Mouse (Mus musculus) liver, embryonic 11.5 days (tissue): ENCODE data around the gene B3glct. TPM values are rescaled to one million over a fixed set of nuclear protein-coding genes. Genes with fewer than 3 reads are reported as not detected.

Experiments
- ATAC-seq: fragments of 200-750 bp; cut with Nextera tagmentation; replicated peaks from 2 replicates; pipeline ENCODE4 v1.8.0; 2017; ENCODE audit warnings: moderate number of reproducible peaks, mild to moderate bottlenecking, moderate TSS enrichment, moderate library complexity; ENCODE audit not compliant: low FRiP score
- DNase-seq: peaks from one replicate; pipeline ENCODE4 v3.0.0-alpha.2; 2017; ENCODE audit warnings: low spot score
- H3K27ac ChIP-seq: fragments of 300-500 bp; sonication (generic); 2 replicates; pipeline ENCODE4 v1.5.1; 2014; ENCODE audit warnings: mild to moderate bottlenecking, low read depth, low read length, control low read depth
- H3K27me3 ChIP-seq: fragments of 300-500 bp; sonication (generic); replicated peaks from 2 replicates; pipeline ENCODE4 v1.6.1; 2014; ENCODE audit warnings: low read length, mixed read lengths; ENCODE audit not compliant: control insufficient read depth, insufficient read depth
- H3K36me3 ChIP-seq: fragments of 300-500 bp; sonication (generic); 2 replicates; pipeline ENCODE4 v1.6.1; 2014; ENCODE audit warnings: mild to moderate bottlenecking, low read length, moderate library complexity, mixed read lengths; ENCODE audit not compliant: control insufficient read depth, insufficient read depth
- H3K4me1 ChIP-seq: fragments of 300-500 bp; sonication (generic); replicated peaks from 2 replicates; pipeline ENCODE4 v1.6.1; 2014; ENCODE audit warnings: low read length, mixed read lengths; ENCODE audit not compliant: control insufficient read depth, insufficient read depth
- H3K4me2 ChIP-seq: fragments of 300-500 bp; sonication (generic); 2 replicates; pipeline ENCODE4 v1.6.1; 2014; ENCODE audit warnings: mild to moderate bottlenecking, control low read depth, moderate library complexity
- H3K4me3 ChIP-seq: fragments of 300-500 bp; sonication (generic); 2 replicates; pipeline ENCODE4 v1.5.1; 2014; ENCODE audit warnings: low read depth, low read length, control low read depth
- H3K9ac ChIP-seq: fragments of 300-500 bp; sonication (generic); 2 replicates; pipeline ENCODE4 v1.6.1; 2014; ENCODE audit warnings: low read depth, low read length, control low read depth
- H3K9me3 ChIP-seq: fragments of 300-500 bp; sonication (generic); 2 replicates; pipeline ENCODE4 v1.6.1; 2016; ENCODE audit warnings: low read length, inconsistent platforms, mixed read lengths; ENCODE audit not compliant: control insufficient read depth
- WGBS: fragments of 180-500 bp; shearing (Covaris S2); extraction: QIAGEN DNeasy Blood & Tissue Kit; methylation state at CpG from one replicate; pipeline ENCODE4 v1.1.7; 2014; 5-methylcytosine and 5-hydroxymethylcytosine counted together
- polyA plus RNA-seq: library from polyadenylated mRNA; unstranded; fragments of >200 nt; fragmentation: Nextera tagmentation; extraction: Ambion mirVana; gene quantifications from 2 replicates; pipeline ENCODE4 v1.2.1, GENCODE M21; 2014

B3glct gene
- polyA plus RNA-seq, 1 experiment from 2014 or later, result 13.2 TPM

DNA sequence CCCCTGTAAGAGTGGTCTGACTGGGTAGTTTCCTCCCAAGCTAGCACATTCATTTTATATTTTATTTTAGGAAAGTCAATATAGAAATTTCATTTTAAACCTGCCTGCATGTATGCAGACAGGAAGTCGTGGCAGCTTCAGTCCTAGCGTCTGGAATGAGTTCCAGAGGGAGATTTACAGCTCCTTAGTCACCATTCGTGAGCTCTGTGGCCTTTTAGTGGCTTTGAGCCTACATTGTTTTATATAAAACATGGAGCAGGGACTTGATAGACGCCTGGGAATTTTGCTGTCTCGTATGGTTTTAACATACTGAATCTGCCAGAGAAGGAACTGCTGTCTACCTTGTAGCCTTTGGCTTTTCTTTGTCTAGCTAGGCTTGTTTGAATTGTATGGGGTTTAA is 2.9 kb downstream of the B3glct start:
- no peak overlapping the region for H3K4me3 ChIP-seq
- WGBS, result 73% methylated on average over 5 of the region's 5 CpGs
- H3K27me3 ChIP-seq, result no peaks in the 10 kb centered on the region; the same call in 1 of the 2 replicates
- peaks cover 9% of the 10 kb centered on the region for H3K4me1 ChIP-seq
- no peaks in the 10 kb centered on the region for H3K36me3 ChIP-seq
- no peak overlapping the region for H3K4me2 ChIP-seq
- H3K9ac ChIP-seq, result no peak overlapping the region
- no peak for DNase-seq
- ATAC-seq, result no peak
- H3K27ac ChIP-seq, result no peak overlapping the region
- H3K9me3 ChIP-seq, result no peaks in the 10 kb centered on the region

DNA sequence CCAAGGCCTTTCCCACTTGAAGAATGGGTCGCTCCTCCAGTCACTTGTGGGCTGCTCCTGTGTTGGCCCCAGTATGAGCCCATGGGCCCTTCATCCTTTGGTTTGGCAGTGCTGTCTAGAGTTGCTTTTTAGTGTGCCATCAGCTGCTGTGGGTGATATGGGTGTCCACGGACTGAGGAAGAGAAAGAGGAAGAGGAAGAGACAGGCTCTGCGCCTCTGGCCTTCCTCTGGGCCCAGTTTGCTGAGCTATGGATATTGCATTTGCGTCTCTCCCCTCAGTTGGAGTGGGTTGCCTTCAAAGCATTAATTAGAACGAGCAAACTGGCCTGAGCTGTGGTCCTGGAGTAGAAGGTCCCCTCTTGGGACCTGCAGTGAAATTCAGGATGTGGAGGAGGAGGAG is 11.8 kb downstream of the B3glct start:
- 65% methylated on average over 5 of the region's 5 CpGs for WGBS
- no peak for DNase-seq

DNA sequence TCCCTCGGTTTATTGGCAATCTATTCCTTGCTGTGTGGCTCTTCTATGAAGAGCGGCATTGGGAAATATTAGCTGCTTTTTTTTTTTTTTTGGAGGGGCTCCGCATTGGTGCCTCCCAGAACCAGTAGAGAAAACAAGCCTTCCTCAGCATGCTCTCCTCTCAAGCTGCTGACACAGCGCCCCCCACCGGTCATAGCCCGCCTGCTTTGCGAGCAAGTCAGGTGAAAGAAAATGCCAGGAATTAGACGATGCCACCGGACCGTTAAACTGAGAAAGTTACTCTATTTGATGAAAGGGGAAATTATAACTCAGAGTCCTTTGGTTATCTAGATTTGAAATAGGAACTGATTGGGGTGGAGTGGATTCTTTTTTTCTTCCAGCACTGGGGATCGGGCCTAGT is 14.5 kb downstream of the B3glct start:
- Histone ChIP-seq H3K36me3 (no peaks in the 10 kb centered on the region), H3K4me3 (no peak overlapping the region), H3K27me3 (no peaks in the 10 kb centered on the region), H3K4me1 (no peaks in the 10 kb centered on the region), H3K27ac (no peak overlapping the region), H3K4me2 (no peak overlapping the region), H3K9me3 (no peaks in the 10 kb centered on the region), H3K9ac (no peak overlapping the region)
- no peak for DNase-seq
- WGBS, result 82% methylated on average over 11 of the region's 11 CpGs
- no peak for ATAC-seq

More for the DNA sequence above, 11.8 kb downstream of the B3glct start:
- no peak overlapping the region for H3K4me3 ChIP-seq
- no peaks in the 10 kb centered on the region for H3K27me3 ChIP-seq
- no peaks in the 10 kb centered on the region for H3K9me3 ChIP-seq
- H3K27ac ChIP-seq, result no peak overlapping the region
- H3K9ac ChIP-seq, result no peak overlapping the region
- H3K4me1 ChIP-seq, result no peaks in the 10 kb centered on the region
- no peak for ATAC-seq
- no peak overlapping the region for H3K4me2 ChIP-seq
- H3K36me3 ChIP-seq, result no peaks in the 10 kb centered on the region

DNA sequence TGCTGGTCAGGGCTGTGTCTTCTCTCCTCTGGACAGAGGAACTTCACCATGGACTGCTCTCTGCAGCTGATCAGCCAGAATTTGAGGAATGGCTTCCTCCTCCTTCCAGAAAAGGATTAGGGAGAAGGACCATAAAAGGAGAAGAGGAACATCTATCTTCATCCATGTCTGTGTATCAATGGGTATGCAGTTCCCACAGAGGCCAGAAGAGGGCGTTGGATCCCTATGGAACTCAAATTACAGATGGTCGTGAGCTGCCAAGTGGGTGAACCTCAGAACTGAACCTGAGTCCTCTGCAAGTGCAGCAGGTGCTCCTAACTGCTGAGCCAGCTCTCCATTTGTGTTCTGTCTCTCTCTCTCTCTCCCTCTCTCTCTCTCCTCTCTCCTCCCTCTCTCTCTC is 15.2 kb downstream of the B3glct start:
- ATAC-seq (no peak), DNase-seq (no peak)
- Histone ChIP-seq H3K36me3 (no peaks in the 10 kb centered on the region), H3K4me3 (no peak overlapping the region), H3K4me1 (no peaks in the 10 kb centered on the region), H3K9ac (no peak overlapping the region), H3K27ac (no peak overlapping the region), H3K27me3 (no peaks in the 10 kb centered on the region), H3K4me2 (no peak overlapping the region), H3K9me3 (no peaks in the 10 kb centered on the region)
- 63% methylated on average over 2 of the region's 2 CpGs for WGBS

DNA sequence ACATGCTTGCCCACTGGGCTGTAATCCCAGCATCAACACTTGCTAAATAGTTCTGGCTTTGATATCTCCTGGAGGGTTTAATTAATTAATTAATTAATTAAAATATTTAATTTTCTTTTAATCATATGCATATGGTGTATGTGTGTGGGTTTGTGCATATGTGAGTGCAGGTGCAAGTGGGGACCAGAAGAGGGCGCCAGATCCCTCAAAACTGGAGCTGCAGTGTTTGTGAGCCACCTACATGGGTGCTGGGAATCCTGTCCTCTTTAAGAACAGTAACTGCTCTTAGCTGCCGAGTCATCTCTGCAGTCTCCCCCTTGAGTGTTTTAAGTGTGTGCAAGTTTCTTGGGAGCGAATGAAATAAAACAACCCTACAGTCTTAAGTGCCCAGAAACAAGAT is 15.9 kb downstream of the B3glct start:
- Histone ChIP-seq H3K4me1 (no peaks in the 10 kb centered on the region), H3K27me3 (no peaks in the 10 kb centered on the region), H3K4me2 (no peak overlapping the region), H3K4me3 (no peak overlapping the region), H3K27ac (no peak overlapping the region), H3K36me3 (no peaks in the 10 kb centered on the region), H3K9ac (no peak overlapping the region), H3K9me3 (no peaks in the 10 kb centered on the region)
- 78% methylated on average over 3 of the region's 3 CpGs for WGBS
- no peak for DNase-seq
- no peak; the same call in 1 of the 2 replicates for ATAC-seq

DNA sequence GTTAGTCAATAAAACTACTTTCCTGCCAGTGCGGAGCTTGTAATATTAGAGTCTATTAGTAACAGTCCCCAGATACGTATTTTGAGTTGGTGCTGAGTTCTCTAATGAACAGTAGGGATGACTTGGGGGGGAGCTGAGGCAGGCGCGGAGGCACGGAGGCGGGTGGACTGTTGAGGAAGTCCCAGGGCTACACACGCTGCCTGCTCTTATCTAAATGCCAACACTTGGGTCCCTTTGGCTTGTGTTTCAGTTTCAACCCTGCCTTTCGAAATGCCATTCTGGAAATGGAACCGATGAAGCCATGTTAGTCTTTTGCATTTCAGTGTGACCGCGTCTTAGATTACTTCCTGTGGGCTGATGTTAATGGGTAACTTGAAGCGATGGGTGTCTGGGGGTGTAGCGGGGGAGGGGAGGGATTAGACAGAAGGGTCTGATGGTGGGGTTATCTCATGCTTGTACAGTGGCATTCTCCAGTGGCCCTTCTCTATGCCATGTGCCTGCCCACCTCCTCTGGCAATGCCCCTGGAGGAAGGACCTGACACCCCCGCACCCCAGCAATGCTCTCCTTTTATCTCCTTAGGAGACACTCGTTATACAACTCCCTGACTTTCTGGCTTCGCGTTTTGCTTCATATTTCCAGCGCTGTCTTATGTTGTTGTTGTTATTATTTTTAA is 17.2 kb downstream of the B3glct start:
- WGBS, result 73% methylated on average over 18 of the region's 18 CpGs
- no peak overlapping the region for H3K4me2 ChIP-seq
- H3K9ac ChIP-seq, result no peak overlapping the region

DNA sequence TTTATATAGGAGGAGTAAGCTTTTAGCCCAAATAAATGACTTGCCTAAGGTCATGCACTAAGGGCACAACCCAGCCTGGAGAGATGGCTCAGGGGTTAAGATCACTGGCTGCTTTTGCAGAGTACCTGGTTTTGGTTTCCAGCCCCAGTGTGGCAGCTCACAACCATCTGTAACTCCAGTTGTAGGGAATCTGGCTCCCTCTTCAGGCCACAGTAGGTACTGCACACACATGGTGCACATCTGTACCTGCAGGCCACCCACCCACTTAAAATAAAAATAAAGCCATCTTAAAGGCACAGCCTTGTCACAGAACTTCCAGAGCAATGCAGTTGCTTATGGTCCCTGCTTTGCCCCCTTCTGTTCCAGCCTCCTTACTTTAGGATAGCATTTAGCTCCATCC is 24.7 kb downstream of the B3glct start:
- Histone ChIP-seq H3K9ac (no peak overlapping the region), H3K4me3 (no peak overlapping the region), H3K27ac (no peak overlapping the region), H3K36me3 (no peaks in the 10 kb centered on the region), H3K9me3 (no peaks in the 10 kb centered on the region), H3K27me3 (no peaks in the 10 kb centered on the region), H3K4me1 (no peaks in the 10 kb centered on the region), H3K4me2 (no peak overlapping the region)
- ATAC-seq, result no peak
- no peak for DNase-seq

More for the DNA sequence above, 17.2 kb downstream of the B3glct start:
- no peaks in the 10 kb centered on the region for H3K9me3 ChIP-seq
- no peaks in the 10 kb centered on the region for H3K4me1 ChIP-seq
- H3K4me3 ChIP-seq, result no peak overlapping the region
- no peaks in the 10 kb centered on the region for H3K27me3 ChIP-seq
- no peaks in the 10 kb centered on the region for H3K36me3 ChIP-seq
- DNase-seq, result no peak
- no peak overlapping the region for H3K27ac ChIP-seq
- ATAC-seq, result no peak

DNA sequence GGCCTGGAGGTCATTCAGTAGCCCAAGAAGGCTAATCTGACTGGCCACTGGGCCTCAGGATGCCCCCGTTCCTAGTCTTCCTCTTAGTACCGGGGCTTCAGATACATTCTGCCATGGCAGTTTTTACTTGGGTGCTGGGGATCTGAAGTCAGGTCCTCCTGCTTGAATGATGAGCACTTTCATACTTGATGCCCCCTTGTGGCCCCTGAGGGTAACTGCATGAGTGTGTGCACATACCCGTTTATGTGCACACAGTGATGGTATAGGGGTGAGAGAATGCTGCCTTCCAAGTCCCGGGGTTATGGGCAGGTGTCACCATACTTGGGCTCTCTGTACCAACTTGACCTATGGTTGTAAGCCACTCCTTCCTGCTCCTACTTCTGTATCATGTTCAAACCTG is 33.5 kb downstream of the B3glct start:
- Histone ChIP-seq H3K4me1 (no peaks in the 10 kb centered on the region), H3K9me3 (0 out of 2 replicates have a peak, but pooled peaks cover 2% of the 10 kb centered on the region), H3K9ac (no peak overlapping the region), H3K36me3 (peaks cover 2% of the 10 kb centered on the region; the same call in 1 of the 2 replicates), H3K4me2 (no peak overlapping the region), H3K4me3 (no peak overlapping the region), H3K27me3 (no peaks in the 10 kb centered on the region), H3K27ac (no peak overlapping the region)
- DNase-seq, result no peak
- ATAC-seq, result no peak
- 92% methylated on average over 4 of the region's 4 CpGs for WGBS

DNA sequence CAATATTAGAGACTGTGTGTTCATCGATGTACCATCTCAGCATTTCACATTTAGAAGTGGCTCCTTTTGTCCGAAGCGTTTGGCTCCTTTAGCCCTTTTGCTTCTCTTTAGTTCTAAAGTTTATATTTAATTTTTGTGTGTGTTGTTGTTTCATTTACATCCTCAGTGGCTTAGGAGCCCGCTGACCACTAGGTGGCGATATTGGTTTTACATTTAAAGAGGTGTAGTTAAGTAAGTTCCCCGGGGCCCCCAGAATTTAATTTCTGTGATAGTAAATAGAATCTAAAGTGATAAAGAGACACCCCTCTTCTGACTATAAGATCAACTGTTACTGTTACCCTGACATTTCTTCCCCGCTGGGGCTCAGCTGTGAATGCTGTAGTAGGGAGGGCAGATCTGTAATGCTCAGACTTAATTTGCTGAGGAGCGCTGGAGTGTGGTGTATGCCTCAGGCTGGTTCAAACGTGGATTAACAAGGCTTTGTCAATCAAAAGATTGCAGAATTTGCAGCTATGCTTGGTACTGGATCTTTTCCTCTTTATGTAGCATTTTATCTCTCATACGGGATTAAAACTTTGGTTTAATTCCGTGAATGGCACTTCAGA is 35.2 kb downstream of the B3glct start:
- no peak overlapping the region for H3K9ac ChIP-seq
- H3K27me3 ChIP-seq, result no peaks in the 10 kb centered on the region
- H3K27ac ChIP-seq, result no peak overlapping the region
- ATAC-seq (no peak; the same call in 1 of the 2 replicates), DNase-seq (no peak)
- 47% methylated on average over 11 of the region's 11 CpGs for WGBS
- no peak overlapping the region for H3K4me3 ChIP-seq
- 0 out of 2 replicates have a peak, but pooled peaks cover 2% of the 10 kb centered on the region for H3K9me3 ChIP-seq
- H3K4me1 ChIP-seq, result no peaks in the 10 kb centered on the region
- no peak overlapping the region for H3K4me2 ChIP-seq
- H3K36me3 ChIP-seq, result peaks cover 2% of the 10 kb centered on the region; the same call in 1 of the 2 replicates
